Mouse (Mus musculus): ENCODE results near the gene Arhgef40.

GRCm38 (mm10) chr14:52005616-52006015, 21.1 kb downstream of the Arhgef40 start:
- TF ChIP-seq POLR2A (IDR thresholded peaks at IDR 0.05; ENCODE audit: low read depth, low read length) = no peak
- TF ChIP-seq CTCF (conservative IDR thresholded peaks at IDR 0.05; ENCODE audit: insufficient read depth, insufficient read length, low read depth, low read length) = no peak

All from kidney, adult 2 months (tissue).